Mouse (Mus musculus) ES-CJ7 (cell line): ENCODE results near the gene Capn9.

ENCODE experiments used
- DNase-seq: peaks from one replicate; pipeline ENCODE4 v3.0.0; 2011; ENCODE audit warnings: low read depth, low spot score

The Capn9 gene

GRCm38 (mm10) chr8:124575811-124576210 lies at the start of gene Capn9:
Capn9 (plus strand) TSS chr8:124576111.
- no peak for DNase-seq

DNA sequence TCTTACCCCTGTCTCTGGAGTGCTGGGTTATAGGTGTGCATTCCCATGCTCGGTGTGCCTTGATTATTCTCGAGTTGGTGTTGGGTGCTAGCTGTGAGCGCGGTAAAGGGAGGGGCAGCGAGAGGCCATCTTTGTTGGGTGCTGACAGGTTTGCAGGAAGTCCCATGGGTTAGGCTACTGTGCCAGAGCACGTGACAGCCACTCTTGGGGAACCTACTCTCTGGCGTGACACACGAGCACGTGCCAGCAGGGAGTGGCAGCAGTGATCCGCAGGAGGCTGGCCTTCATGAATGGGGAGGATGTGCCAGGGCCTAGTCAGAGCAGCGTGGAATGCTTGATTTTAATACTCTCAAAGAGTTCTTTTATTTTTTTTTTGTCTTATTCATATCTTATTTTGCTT lies 49.6 kb upstream of the Capn9 start:
- DNase-seq = no peak

GRCm38 (mm10) chr8:124530076-124530475 lies 45.8 kb upstream of the Capn9 start:
- no peak for DNase-seq

DNA sequence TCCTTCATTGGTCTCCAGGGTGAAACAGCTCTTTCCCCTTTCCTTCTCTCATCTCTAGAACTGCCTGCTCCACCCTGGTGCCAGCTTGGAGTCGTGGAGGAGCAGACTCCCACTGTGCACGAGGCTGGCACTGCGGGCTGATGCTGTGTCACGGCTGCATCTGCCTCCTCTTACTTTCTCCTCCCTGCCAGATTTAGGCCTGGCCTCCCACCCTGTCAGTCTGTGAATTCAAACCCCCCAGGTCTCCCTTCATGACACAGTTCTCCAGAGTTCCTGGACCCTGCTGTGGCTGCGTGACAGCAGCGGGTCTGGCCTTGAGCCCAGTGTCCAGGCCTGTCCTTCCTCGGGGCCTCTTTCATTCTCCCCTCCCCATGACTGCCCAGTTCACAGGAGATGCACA lies 45.4 kb upstream of the Capn9 start:
- DNase-seq = no peak

GRCm38 (mm10) chr8:124530996-124531395 lies 44.9 kb upstream of the Capn9 start:
- DNase-seq = no peak

- no peak for DNase-seq
These were observed 43.3 kb upstream of the Capn9 start for GRCm38 (mm10) chr8:124532626-124533025.

GRCm38 (mm10) chr8:124535451-124535850 lies 40.5 kb upstream of the Capn9 start:
- DNase-seq = peak; percentile 45

DNA sequence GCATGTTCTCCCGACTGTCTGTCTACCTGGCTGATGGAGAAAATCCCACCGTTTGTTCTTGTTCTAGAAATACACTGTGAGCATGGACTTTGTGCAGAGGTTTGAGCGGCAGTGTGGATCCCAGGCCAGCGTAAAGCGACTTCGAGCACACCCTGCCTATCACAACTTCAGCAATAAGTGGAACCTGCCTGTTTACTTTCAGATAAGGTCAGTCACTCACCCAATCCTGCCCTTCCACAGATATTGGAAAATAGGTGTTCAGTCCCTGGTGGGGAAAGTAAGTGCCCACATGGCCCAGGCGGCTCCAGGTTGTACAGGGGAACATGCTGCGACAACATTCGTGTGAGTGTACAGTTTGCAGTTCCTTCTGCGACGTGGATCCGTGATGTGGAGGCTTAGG lies 35.0 kb upstream of the Capn9 start:
- no peak for DNase-seq

GRCm38 (mm10) chr8:124542001-124542400 lies 33.9 kb upstream of the Capn9 start:
- DNase-seq = no peak

GRCm38 (mm10) chr8:124543272-124543671 lies 32.6 kb upstream of the Capn9 start:
- DNase-seq = no peak

- no peak for DNase-seq
These were observed 29.5 kb upstream of the Capn9 start for GRCm38 (mm10) chr8:124546371-124546770.

DNA sequence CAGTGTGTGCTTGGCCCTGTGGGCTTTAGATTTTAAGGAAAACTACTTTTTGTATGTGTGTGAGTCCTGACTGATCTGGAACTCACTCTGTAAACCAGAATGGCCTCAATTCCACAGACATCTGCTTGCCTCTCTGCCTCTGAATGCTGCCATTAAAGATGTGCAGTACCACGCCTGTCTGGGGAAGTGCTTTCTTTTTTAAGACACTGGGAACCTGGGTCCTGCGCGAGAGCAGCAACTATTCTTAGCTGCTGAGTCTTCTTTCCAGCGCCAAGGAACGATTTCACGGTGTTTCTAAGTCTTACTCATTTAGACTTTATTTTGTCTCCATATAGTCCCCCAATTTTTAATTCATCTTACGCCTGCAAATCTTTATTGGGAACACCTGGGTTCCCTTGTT lies 29.1 kb upstream of the Capn9 start:
- DNase-seq = no peak

DNA sequence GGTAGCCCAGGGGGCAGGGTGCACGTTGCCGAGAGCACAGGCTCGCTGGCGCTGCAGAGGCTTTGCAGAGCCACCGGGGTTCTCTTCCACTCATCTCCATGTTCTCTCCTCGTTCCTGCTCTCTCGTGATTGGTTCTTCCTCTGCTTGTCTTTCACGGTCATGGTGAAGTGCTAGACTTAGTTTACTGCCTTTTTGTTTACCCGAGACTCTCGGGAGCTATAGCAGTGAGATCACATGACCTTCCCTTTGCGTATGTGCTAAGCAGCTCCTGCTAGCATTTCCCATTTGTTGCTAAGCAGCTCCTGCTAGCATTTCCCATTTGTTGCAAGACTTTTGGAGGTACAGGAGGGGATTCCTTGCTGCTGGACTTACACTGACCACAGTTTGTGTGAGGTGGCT lies 28.6 kb upstream of the Capn9 start:
- DNase-seq = no peak

DNA sequence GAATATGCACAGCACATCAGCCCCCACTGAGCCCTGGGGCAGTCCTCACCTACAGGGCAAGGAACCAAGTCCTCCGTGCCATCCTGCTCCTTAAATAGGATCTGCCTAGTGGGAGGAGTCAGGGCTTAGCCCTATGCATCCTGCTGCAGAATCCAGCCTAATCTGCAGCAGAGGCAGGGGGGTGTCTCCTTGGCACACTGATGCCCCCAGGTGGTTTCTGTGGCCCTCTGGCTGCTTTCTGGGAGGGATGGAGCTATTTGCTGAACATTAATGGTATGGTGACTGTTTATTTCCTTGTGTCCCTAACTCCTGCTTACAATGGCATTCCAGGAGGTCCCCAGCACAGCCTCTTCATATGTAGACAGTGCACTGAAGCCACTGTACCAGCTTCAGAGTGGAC lies 27.7 kb upstream of the Capn9 start:
- no peak for DNase-seq

GRCm38 (mm10) chr8:124551011-124551661 lies 24.8 kb upstream of the Capn9 start:
- DNase-seq = no peak

- no peak for DNase-seq
These were observed 20.7 kb upstream of the Capn9 start for GRCm38 (mm10) chr8:124555113-124555750.

- no peak for DNase-seq
These were observed 19.7 kb upstream of the Capn9 start for GRCm38 (mm10) chr8:124556164-124556563.

DNA sequence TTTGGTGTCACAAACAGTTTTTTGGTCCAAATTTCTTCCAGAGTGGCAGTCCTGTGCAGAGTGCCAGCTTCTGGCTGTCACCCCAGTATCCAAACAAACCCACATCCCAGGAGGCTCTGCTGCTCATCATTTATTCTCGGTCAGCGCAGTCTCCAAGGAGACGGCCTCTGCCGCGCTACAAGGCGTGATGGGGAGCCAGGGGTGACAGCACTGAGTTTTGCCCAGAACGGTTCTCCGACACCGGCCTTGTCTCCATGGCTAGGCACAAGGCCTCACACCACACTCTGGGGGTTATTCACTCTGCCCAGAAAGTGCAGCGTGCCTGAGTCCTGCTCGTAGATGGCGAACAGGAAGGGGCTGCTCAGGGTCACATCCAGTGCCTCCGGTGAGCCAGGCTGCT lies 19.3 kb upstream of the Capn9 start:
- DNase-seq = no peak

- DNase-seq = no peak
These were observed 18.4 kb upstream of the Capn9 start for GRCm38 (mm10) chr8:124557476-124557875.

DNA sequence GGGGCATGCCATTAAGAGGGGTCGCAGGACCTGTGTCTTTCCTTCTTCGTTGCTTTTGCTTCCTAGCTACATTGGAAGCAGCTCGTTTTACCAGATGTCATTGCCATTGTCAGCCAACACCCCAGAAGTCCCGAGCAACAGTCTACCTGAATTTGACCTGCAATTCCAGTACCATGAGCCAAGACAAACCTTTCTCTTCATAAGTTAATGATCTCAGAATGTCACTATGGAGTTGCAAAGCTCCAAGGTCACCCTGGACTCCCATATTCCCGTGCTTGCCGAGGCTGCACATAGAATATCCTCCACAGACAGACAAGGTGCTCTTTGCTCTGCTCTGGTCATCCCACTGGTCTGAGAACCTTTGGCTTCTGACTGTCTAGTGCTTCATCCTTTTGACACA lies 8.8 kb upstream of the Capn9 start:
- no peak for DNase-seq

- DNase-seq = no peak
These were observed 8.3 kb upstream of the Capn9 start for GRCm38 (mm10) chr8:124567584-124567983.

DNA sequence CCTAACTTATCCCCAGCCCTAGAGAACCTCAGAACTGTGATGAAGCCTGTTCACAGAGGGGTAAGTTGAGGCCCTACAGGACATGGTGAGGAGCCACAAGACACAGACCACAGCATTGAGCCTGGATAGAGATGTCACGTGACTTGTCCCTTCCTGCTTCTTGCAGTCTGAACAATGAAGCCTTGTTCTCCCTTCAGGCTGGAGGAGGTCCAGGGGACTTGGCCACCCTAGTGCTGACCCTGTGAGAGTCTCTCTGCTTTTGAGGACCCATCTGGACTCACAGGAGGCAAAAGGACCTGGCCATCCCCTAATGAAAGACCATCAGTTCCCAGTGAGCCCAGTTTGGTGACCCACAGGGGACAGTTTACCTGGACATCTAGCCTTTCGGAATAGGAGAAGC lies 6.8 kb upstream of the Capn9 start:
- DNase-seq = no peak

DNA sequence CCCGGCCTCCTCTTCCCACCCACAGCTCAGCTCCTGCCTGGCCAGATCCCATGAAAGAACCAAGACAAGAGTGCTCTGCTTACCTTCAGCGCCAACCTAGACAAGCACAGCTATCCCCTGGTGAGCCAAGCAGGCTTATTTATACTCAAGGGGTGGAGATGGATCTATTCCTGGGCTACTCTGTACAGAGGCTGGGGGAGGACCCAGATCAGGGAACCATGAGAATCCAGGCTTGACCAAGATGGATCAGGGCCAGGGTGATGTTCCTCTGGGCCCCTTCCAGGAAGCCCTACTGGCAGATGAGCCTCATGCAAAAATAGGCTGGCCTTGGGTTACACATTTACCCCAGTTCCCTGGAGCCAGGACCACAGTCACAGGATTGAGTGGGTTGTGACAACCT lies 6.3 kb upstream of the Capn9 start, which contains the start of gene Agt:
Agt (minus strand) TSS at position 114 of the 400 bp plus-strand sequence.
- no peak for DNase-seq
